In genomic region chr12:112961872-112962271, GRCm38 (mm10) we compare ENCODE assay signal across 12 mouse cellular contexts. TPM values are rescaled to one million over a fixed set of nuclear protein-coding genes. Genes with fewer than 3 reads are reported as not detected.
DNase-seq lines count a peak whose midpoint lies in the region; ATAC-seq and TF ChIP-seq lines count a peak whose summit lies in the region.
"Had no signal": no experiment of that assay in that cellular context is flagged by ENCODE, and none has a peak within 500 bp of the region (broad histone marks: within the 10 kb centered on the region; RNA-seq: fewer than 3 reads in every experiment).

No protein-coding gene starts in this region.

- H3K4me3 ChIP-seq in gastrocnemius, adult 2 months: peak overlapping the region; percentile 21
- no peak overlapping the region for H3K4me3 ChIP-seq in hindbrain, embryonic 13.5 days
- no peak overlapping the region for H3K4me3 ChIP-seq in hindbrain, embryonic 10.5 days
- H3K4me3 ChIP-seq in limb, embryonic 15.5 days: no peak overlapping the region
- H3K4me3 ChIP-seq in limb, embryonic 10.5 days: no peak overlapping the region
- no peak overlapping the region for H3K4me3 ChIP-seq in stomach, embryonic 15.5 days (replicated peaks)
- H3K4me3 ChIP-seq: forebrain, embryonic 15.5 days; limb, embryonic 13.5 days; midbrain, embryonic 15.5 days had no signal

- no peak for DNase-seq in gastrocnemius, adult 2 months
- DNase-seq in gastrocnemius, postnatal 25 days: no peak
- DNase-seq in hindbrain, embryonic 10.5 days (ENCODE audit: low spot score): no peak
- no peak for DNase-seq in limb, embryonic 10.5 days (ENCODE audit: low spot score)
- DNase-seq: lung, adult 2 months; thymus, adult 2 months had no signal

- no peaks in the 10 kb centered on the region for H3K9me3 ChIP-seq in hindbrain, embryonic 13.5 days
- no peaks in the 10 kb centered on the region for H3K9me3 ChIP-seq in hindbrain, embryonic 10.5 days
- no peaks in the 10 kb centered on the region for H3K9me3 ChIP-seq in limb, embryonic 15.5 days
- H3K9me3 ChIP-seq in limb, embryonic 10.5 days (replicated peaks): no peaks in the 10 kb centered on the region
- H3K9me3 ChIP-seq in stomach, embryonic 15.5 days: no peaks in the 10 kb centered on the region
- H3K9me3 ChIP-seq: forebrain, embryonic 15.5 days; limb, embryonic 13.5 days; midbrain, embryonic 15.5 days had no signal

- H3K36me3 ChIP-seq in hindbrain, embryonic 13.5 days: peaks cover 87% of the 10 kb centered on the region
- H3K36me3 ChIP-seq in hindbrain, embryonic 10.5 days: peaks cover 98% of the 10 kb centered on the region
- peaks cover 84% of the 10 kb centered on the region for H3K36me3 ChIP-seq in limb, embryonic 15.5 days
- H3K36me3 ChIP-seq in limb, embryonic 10.5 days: peaks cover 95% of the 10 kb centered on the region
- H3K36me3 ChIP-seq in stomach, embryonic 15.5 days: peaks cover 57% of the 10 kb centered on the region

- intact Hi-C loops in gastrocnemius, adult 2 months (cut with DNase I): no loop called here

- 65% methylated on average over 5 of the region's 5 CpGs for WGBS in hindbrain, embryonic 13.5 days
- 82% methylated on average over 5 of the region's 5 CpGs for WGBS in hindbrain, embryonic 10.5 days
- WGBS in limb, embryonic 15.5 days: 84% methylated on average over 5 of the region's 5 CpGs
- 89% methylated on average over 5 of the region's 5 CpGs for WGBS in limb, embryonic 10.5 days
- 79% methylated on average over 5 of the region's 5 CpGs for WGBS in stomach, embryonic 15.5 days

- H3K4me1 ChIP-seq in hindbrain, embryonic 13.5 days (replicated peaks): no peaks in the 10 kb centered on the region
- H3K4me1 ChIP-seq in hindbrain, embryonic 10.5 days (replicated peaks): 0 out of 2 replicates have a peak, but pooled peaks cover 4% of the 10 kb centered on the region
- 0 out of 2 replicates have a peak, but pooled peaks cover 5% of the 10 kb centered on the region for H3K4me1 ChIP-seq in limb, embryonic 15.5 days
- H3K4me1 ChIP-seq in limb, embryonic 10.5 days: no peaks in the 10 kb centered on the region
- H3K4me1 ChIP-seq in stomach, embryonic 15.5 days: no peaks in the 10 kb centered on the region; the same call in 1 of the 2 replicates
- H3K4me1 ChIP-seq: forebrain, embryonic 15.5 days; limb, embryonic 13.5 days; midbrain, embryonic 15.5 days had no signal

- no peak overlapping the region for H3K4me2 ChIP-seq in hindbrain, embryonic 13.5 days
- H3K4me2 ChIP-seq in limb, embryonic 15.5 days: no peak overlapping the region
- no peak overlapping the region for H3K4me2 ChIP-seq in stomach, embryonic 15.5 days
- H3K4me2 ChIP-seq: forebrain, embryonic 15.5 days; limb, embryonic 13.5 days; midbrain, embryonic 15.5 days had no signal

- TF ChIP-seq CTCF in gastrocnemius, adult 2 months (IDR thresholded peaks at IDR 0.05): no peak

- no peak for ATAC-seq in hindbrain, embryonic 13.5 days (ENCODE audit: low FRiP score)
- no peak for ATAC-seq in limb, embryonic 15.5 days (ENCODE audit: insufficient number of reproducible peaks, low FRiP score, low TSS enrichment, low read depth)
- no peak for ATAC-seq in stomach, embryonic 15.5 days (ENCODE audit: insufficient read depth, low FRiP score, low read depth)
- ATAC-seq: forebrain, embryonic 15.5 days; midbrain, embryonic 15.5 days had no signal

- H3K27ac ChIP-seq in gastrocnemius, adult 2 months: peak overlapping the region; percentile 85
- H3K27ac ChIP-seq in hindbrain, embryonic 13.5 days: peak overlapping the region; percentile 35; the same call in 1 of the 2 replicates
- H3K27ac ChIP-seq in hindbrain, embryonic 10.5 days: no peak overlapping the region
- H3K27ac ChIP-seq in limb, embryonic 15.5 days: peak overlapping the region; percentile 13; the same call in 1 of the 2 replicates
- no peak overlapping the region for H3K27ac ChIP-seq in limb, embryonic 10.5 days
- H3K27ac ChIP-seq in stomach, embryonic 15.5 days: 0 out of 2 replicates have a peak overlapping the region, but pooled peaks have one; percentile 14
- H3K27ac ChIP-seq: forebrain, embryonic 15.5 days; limb, embryonic 13.5 days; midbrain, embryonic 15.5 days had no signal

- peak overlapping the region; percentile 39; the same call in 1 of the 2 replicates for H3K9ac ChIP-seq in hindbrain, embryonic 13.5 days
- no peak overlapping the region for H3K9ac ChIP-seq in limb, embryonic 15.5 days
- no peak overlapping the region for H3K9ac ChIP-seq in stomach, embryonic 15.5 days
- H3K9ac ChIP-seq: forebrain, embryonic 15.5 days; limb, embryonic 13.5 days; midbrain, embryonic 15.5 days had no signal

- no peaks in the 10 kb centered on the region for H3K27me3 ChIP-seq in hindbrain, embryonic 13.5 days
- H3K27me3 ChIP-seq in hindbrain, embryonic 10.5 days (ENCODE audit: insufficient read depth, poor library complexity, severe bottlenecking): no peaks in the 10 kb centered on the region
- H3K27me3 ChIP-seq in limb, embryonic 15.5 days: no peaks in the 10 kb centered on the region
- no peaks in the 10 kb centered on the region for H3K27me3 ChIP-seq in limb, embryonic 10.5 days (ENCODE audit: low read depth, poor library complexity, severe bottlenecking)
- H3K27me3 ChIP-seq in stomach, embryonic 15.5 days (replicated peaks): no peaks in the 10 kb centered on the region
- H3K27me3 ChIP-seq: forebrain, embryonic 15.5 days; limb, embryonic 13.5 days; midbrain, embryonic 15.5 days had no signal

RNA-seq across cellular contexts. Expression of gene Btbd6, which starts 14.4 kb away (rescaled TPM):
- 10 to 100 TPM; 13.3 to 20.6 TPM for total RNA-seq in gastrocnemius, adult 2 months (2021)
- 10 to 100 TPM; 12.6 to 13.1 TPM for total RNA-seq in gastrocnemius, postnatal 25 days (2021)
- polyA plus RNA-seq in hindbrain, embryonic 13.5 days (2015; fragmentation: Nextera tagmentation; extraction: Ambion mirVana): 40.0 and 45.5 TPM in 2 replicates
- polyA plus RNA-seq in hindbrain, embryonic 10.5 days (2016; fragmentation: Nextera tagmentation; extraction: Ambion mirVana): 22.8 and 27.2 TPM in 2 replicates
- polyA plus RNA-seq in limb, embryonic 15.5 days (2015; fragmentation: Nextera tagmentation; extraction: Ambion mirVana): 25.4 and 26.3 TPM in 2 replicates
- 25.6 and 27.9 TPM in 2 replicates for polyA plus RNA-seq in limb, embryonic 10.5 days (2016; fragmentation: Nextera tagmentation; extraction: Ambion mirVana)
- polyA plus RNA-seq in stomach, embryonic 15.5 days (2015; fragmentation: Nextera tagmentation; extraction: Ambion mirVana): 21.9 and 22.2 TPM in 2 replicates

RNA-seq across cellular contexts. Expression of gene Nudt14, which starts 19.9 kb away (rescaled TPM):
- total RNA-seq in gastrocnemius, adult 2 months (2021): 1 to 10 TPM; 5.4 to 7.9 TPM
- 1 to 10 TPM; 8.7 to 9.1 TPM for total RNA-seq in gastrocnemius, postnatal 25 days (2021)
- 59.2 and 59.8 TPM in 2 replicates for polyA plus RNA-seq in hindbrain, embryonic 13.5 days (2015; fragmentation: Nextera tagmentation; extraction: Ambion mirVana)
- polyA plus RNA-seq in hindbrain, embryonic 10.5 days (2016; fragmentation: Nextera tagmentation; extraction: Ambion mirVana): 79.5 and 83.0 TPM in 2 replicates
- polyA plus RNA-seq in limb, embryonic 15.5 days (2015; fragmentation: Nextera tagmentation; extraction: Ambion mirVana): 70.5 and 71.2 TPM in 2 replicates
- 76.7 and 79.7 TPM in 2 replicates for polyA plus RNA-seq in limb, embryonic 10.5 days (2016; fragmentation: Nextera tagmentation; extraction: Ambion mirVana)
- polyA plus RNA-seq in stomach, embryonic 15.5 days (2015; fragmentation: Nextera tagmentation; extraction: Ambion mirVana): 88.1 and 95.0 TPM in 2 replicates

RNA-seq across cellular contexts. Expression of gene Jag2, which starts 32.3 kb away (rescaled TPM):
- total RNA-seq in gastrocnemius, adult 2 months (2021): 10 to 100 TPM; 20.3 to 30.2 TPM
- 10 to 100 TPM; 20.4 to 21.8 TPM for total RNA-seq in gastrocnemius, postnatal 25 days (2021)
- polyA plus RNA-seq in hindbrain, embryonic 13.5 days (2015; fragmentation: Nextera tagmentation; extraction: Ambion mirVana): 8.4 and 10.7 TPM in 2 replicates
- polyA plus RNA-seq in hindbrain, embryonic 10.5 days (2016; fragmentation: Nextera tagmentation; extraction: Ambion mirVana): 4.7 and 4.8 TPM in 2 replicates
- polyA plus RNA-seq in limb, embryonic 15.5 days (2015; fragmentation: Nextera tagmentation; extraction: Ambion mirVana): 10.3 and 11.6 TPM in 2 replicates
- 3.5 and 4.5 TPM in 2 replicates for polyA plus RNA-seq in limb, embryonic 10.5 days (2016; fragmentation: Nextera tagmentation; extraction: Ambion mirVana)
- 6.0 and 7.0 TPM in 2 replicates for polyA plus RNA-seq in stomach, embryonic 15.5 days (2015; fragmentation: Nextera tagmentation; extraction: Ambion mirVana)

RNA-seq across cellular contexts. Expression of gene Brf1, which starts 38.6 kb away (rescaled TPM):
- 10 to 100 TPM; 20.8 to 21.5 TPM for total RNA-seq in gastrocnemius, adult 2 months (2021)
- total RNA-seq in gastrocnemius, postnatal 25 days (2021): 10 to 100 TPM; 19.3 to 19.4 TPM
- 58.3 and 58.6 TPM in 2 replicates for polyA plus RNA-seq in hindbrain, embryonic 13.5 days (2015; fragmentation: Nextera tagmentation; extraction: Ambion mirVana)
- 55.4 and 57.1 TPM in 2 replicates for polyA plus RNA-seq in hindbrain, embryonic 10.5 days (2016; fragmentation: Nextera tagmentation; extraction: Ambion mirVana)
- polyA plus RNA-seq in limb, embryonic 15.5 days (2015; fragmentation: Nextera tagmentation; extraction: Ambion mirVana): 57.1 and 61.7 TPM in 2 replicates
- polyA plus RNA-seq in limb, embryonic 10.5 days (2016; fragmentation: Nextera tagmentation; extraction: Ambion mirVana): 53.5 and 65.9 TPM in 2 replicates
- 55.9 and 59.7 TPM in 2 replicates for polyA plus RNA-seq in stomach, embryonic 15.5 days (2015; fragmentation: Nextera tagmentation; extraction: Ambion mirVana)

RNA-seq across cellular contexts. Expression of gene Pacs2, which starts 52.4 kb away (rescaled TPM):
- total RNA-seq in gastrocnemius, adult 2 months (2021): 10 to 100 TPM; 35.9 to 41.0 TPM
- total RNA-seq in gastrocnemius, postnatal 25 days (2021): 10 to 100 TPM; 34.7 to 38.5 TPM
- 24.1 and 24.7 TPM in 2 replicates for polyA plus RNA-seq in hindbrain, embryonic 13.5 days (2015; fragmentation: Nextera tagmentation; extraction: Ambion mirVana)
- 19.3 and 25.6 TPM in 2 replicates for polyA plus RNA-seq in hindbrain, embryonic 10.5 days (2016; fragmentation: Nextera tagmentation; extraction: Ambion mirVana)
- polyA plus RNA-seq in limb, embryonic 15.5 days (2015; fragmentation: Nextera tagmentation; extraction: Ambion mirVana): 12.9 and 13.8 TPM in 2 replicates
- 11.7 and 11.8 TPM in 2 replicates for polyA plus RNA-seq in limb, embryonic 10.5 days (2016; fragmentation: Nextera tagmentation; extraction: Ambion mirVana)
- polyA plus RNA-seq in stomach, embryonic 15.5 days (2015; fragmentation: Nextera tagmentation; extraction: Ambion mirVana): 12.1 and 13.7 TPM in 2 replicates

Comparison
In these comparisons a context has a peak if more than half of its experiments do, and no peak if none do; other contexts are left out.
1. H3K27ac ChIP-seq: peak in gastrocnemius, adult 2 months (single experiment), hindbrain, embryonic 13.5 days (single experiment), limb, embryonic 15.5 days (single experiment) and stomach, embryonic 15.5 days (single experiment); none in hindbrain, embryonic 10.5 days (single experiment) and limb, embryonic 10.5 days (single experiment).